Mouse (Mus musculus): ENCODE data around the gene Gm9732. TPM values are rescaled to one million over a fixed set of nuclear protein-coding genes. Genes with fewer than 3 reads are reported as not detected.
"Not testable (repeated sequence)": the region's sequence is repeated elsewhere in the genome, so short reads cannot be mapped to it uniquely, and the experiment has no call there.

Gene Gm9732
- polyA plus RNA-seq, 1 experiment from 2014 or later = not detected

DNA sequence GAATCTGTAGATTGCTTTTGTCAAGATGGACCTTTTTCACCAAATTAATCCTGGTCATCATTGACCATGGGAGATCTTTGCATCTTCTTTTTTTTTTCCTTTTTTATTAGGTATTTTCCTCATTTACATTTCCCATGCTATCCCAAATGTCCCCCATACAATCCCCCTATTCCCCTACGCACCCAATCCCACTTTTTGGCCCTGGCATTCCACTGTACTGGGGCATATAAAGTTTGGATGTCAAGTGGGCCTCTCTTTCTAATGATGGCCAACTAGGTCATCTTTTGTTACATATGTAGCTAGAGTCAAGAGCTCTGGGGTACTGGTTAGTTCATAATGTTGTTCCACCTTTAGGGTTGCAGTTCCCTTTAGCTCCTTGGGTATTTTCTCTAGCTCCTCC lies 62.8 kb downstream of the Gm9732 start:
- ATAC-seq; H3K9me3 ChIP-seq (ENCODE audit: control insufficient read depth); H3K4me1 ChIP-seq (replicated peaks; ENCODE audit: control insufficient read depth, insufficient read depth, low read length); H3K27ac ChIP-seq (ENCODE audit: low read depth, low read length); H3K27me3 ChIP-seq (replicated peaks; ENCODE audit: control insufficient read depth, insufficient read depth, low read length); H3K4me3 ChIP-seq (ENCODE audit: low read depth, low read length); H3K36me3 ChIP-seq (ENCODE audit: control insufficient read depth, insufficient read depth); H3K4me2 ChIP-seq (replicated peaks; ENCODE audit: low read depth); H3K9ac ChIP-seq (ENCODE audit: low read depth, low read length): not testable (repeated sequence)
- 58% methylated on average over 1 of the region's 1 CpGs for WGBS

DNA sequence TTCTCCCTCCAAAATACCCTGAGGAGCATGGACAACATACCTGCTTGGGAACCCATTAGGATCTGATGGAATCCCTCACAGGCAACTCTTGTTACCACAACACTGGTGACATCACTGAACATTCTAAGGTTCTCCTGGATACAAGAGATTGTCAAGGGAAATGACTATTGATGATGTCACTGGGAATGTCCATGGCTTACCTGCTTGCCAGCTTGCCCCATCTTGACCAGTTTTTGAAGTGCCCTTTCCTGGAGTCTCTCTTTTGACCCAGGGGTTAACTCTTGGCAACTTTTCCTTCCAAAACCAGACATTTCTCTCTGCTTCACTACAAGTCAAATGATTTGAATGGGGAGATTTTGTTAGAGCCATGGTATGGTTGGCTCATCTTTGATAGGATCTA lies 72.9 kb downstream of the Gm9732 start, which contains the start of gene 1700001F09Rik:
1700001F09Rik (minus strand) TSS at position 101 of the 400 bp plus-strand sequence.
- H3K4me1 ChIP-seq (replicated peaks; ENCODE audit: control insufficient read depth, insufficient read depth, low read length); H3K9me3 ChIP-seq (ENCODE audit: control insufficient read depth); ATAC-seq; H3K36me3 ChIP-seq (ENCODE audit: control insufficient read depth, insufficient read depth); H3K4me2 ChIP-seq (replicated peaks; ENCODE audit: low read depth); H3K27me3 ChIP-seq (replicated peaks; ENCODE audit: control insufficient read depth, insufficient read depth, low read length); H3K4me3 ChIP-seq (ENCODE audit: low read depth, low read length); H3K9ac ChIP-seq (ENCODE audit: low read depth, low read length); H3K27ac ChIP-seq (ENCODE audit: low read depth, low read length): not testable (repeated sequence)

- H3K4me2 ChIP-seq (replicated peaks; ENCODE audit: low read depth); H3K9me3 ChIP-seq (ENCODE audit: control insufficient read depth); H3K27me3 ChIP-seq (replicated peaks; ENCODE audit: control insufficient read depth, insufficient read depth, low read length); H3K4me1 ChIP-seq (replicated peaks; ENCODE audit: control insufficient read depth, insufficient read depth, low read length); ATAC-seq; H3K36me3 ChIP-seq (ENCODE audit: control insufficient read depth, insufficient read depth); H3K9ac ChIP-seq (ENCODE audit: low read depth, low read length); H3K27ac ChIP-seq (ENCODE audit: low read depth, low read length); H3K4me3 ChIP-seq (ENCODE audit: low read depth, low read length): not testable (repeated sequence)
- WGBS = 80% methylated on average over 2 of the region's 2 CpGs
Measured at GRCm38 (mm10) chr14:43352944-43353343, 78.1 kb downstream of the Gm9732 start.

Other genes with a start within 250 kb of the Gm9732 start
- not detected in 2 replicates for gene Gm8094, start 198.4 kb upstream of the Gm9732 start, polyA plus RNA-seq (2015; fragmentation: Nextera tagmentation; extraction: Ambion mirVana)
- gene Gm8104, start 174.4 kb upstream of the Gm9732 start, polyA plus RNA-seq (2015; fragmentation: Nextera tagmentation; extraction: Ambion mirVana) = not detected in 2 replicates
- gene Gm7233, start 95.2 kb upstream of the Gm9732 start, polyA plus RNA-seq (2015; fragmentation: Nextera tagmentation; extraction: Ambion mirVana) = not detected in 2 replicates
- gene Gm8122, start 39.7 kb upstream of the Gm9732 start, polyA plus RNA-seq (2015; fragmentation: Nextera tagmentation; extraction: Ambion mirVana) = not detected in 2 replicates
- not detected in 2 replicates for gene Gm8126, start 16.4 kb upstream of the Gm9732 start, polyA plus RNA-seq (2015; fragmentation: Nextera tagmentation; extraction: Ambion mirVana)
- not detected in 2 replicates for gene Gm8127, start 18.8 kb downstream of the Gm9732 start, polyA plus RNA-seq (2015; fragmentation: Nextera tagmentation; extraction: Ambion mirVana)
- not detected in 2 replicates for gene 1700001F09Rik, start 72.8 kb downstream of the Gm9732 start, polyA plus RNA-seq (2015; fragmentation: Nextera tagmentation; extraction: Ambion mirVana)
- gene Gm8138, start 141.3 kb downstream of the Gm9732 start, polyA plus RNA-seq (2015; fragmentation: Nextera tagmentation; extraction: Ambion mirVana) = not detected in 2 replicates